Mouse (Mus musculus): ENCODE measurements around the gene Fate1. TPM values are rescaled to one million over a fixed set of nuclear protein-coding genes. Genes with fewer than 3 reads are reported as not detected.

Fate1 gene
- total RNA-seq (2023): not detected

GRCm38 (mm10) chrX:71972686-71973085 is at the start of gene Fate1:
Fate1 (plus strand) TSS chrX:71972986.

DNA sequence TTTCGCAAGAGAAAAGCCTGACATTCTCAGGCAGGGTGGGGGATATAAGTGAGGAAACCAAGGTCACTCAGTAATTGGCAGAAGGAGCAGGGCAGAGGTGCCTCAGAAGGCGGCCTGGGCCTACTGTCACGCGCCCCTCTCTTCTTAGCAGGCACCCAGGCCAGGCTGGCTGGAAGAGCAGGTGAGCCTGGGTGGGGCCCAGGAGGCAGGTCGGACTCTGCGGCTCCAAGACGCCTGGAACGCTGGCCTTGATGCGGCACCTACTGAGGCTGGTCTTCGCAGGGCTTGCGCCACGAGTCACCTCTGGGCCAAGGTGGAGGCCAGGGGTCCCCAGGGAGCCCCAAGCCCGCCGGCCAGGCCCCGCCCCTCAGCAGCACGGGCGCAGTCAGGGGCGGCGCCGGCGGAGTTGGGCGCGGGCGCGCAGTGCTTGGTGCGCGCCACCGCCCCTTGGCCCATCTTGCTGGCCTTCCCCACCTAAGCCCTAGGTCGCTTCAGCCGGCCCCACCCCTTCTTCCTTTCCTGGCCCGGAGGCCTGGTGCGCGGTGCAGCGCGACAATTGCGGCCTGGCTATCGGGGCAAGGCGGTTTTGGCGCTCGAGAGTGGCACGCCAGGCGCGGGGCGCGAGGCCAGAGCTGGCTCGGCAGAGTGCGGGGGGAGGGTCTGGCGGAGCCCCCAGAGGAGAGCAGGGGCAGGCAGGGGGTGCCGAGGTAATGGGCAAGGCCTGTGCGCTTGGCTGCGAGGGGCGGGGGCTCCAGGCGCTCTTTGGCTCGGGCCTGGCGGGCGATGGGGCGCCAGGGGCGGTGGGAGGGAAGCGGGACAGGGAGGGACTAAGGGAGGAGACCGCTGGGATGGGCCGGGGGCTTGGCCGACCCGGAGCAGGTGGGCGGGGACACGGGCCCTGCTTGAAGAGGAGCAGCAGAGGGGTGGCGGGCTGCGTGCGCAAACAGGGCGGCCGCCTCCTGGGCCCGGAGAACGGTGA is 10.4 kb upstream of the Fate1 start, which contains the start of gene Prrg3:
Gene Prrg3, plus strand, starts transcription at position 552 of the 979 bp plus-strand sequence.

GRCm38 (mm10) chrX:71991549-71991948 is 18.8 kb downstream of the Fate1 start, which contains the start of gene Cnga2:
Cnga2 (plus strand) TSS chrX:71991849.

Other genes starting within 250 kb of the Fate1 start
- 17.2 TPM for gene Vma21, start 157.1 kb upstream of the Fate1 start, total RNA-seq (2023)
- gene Gm1141, start 52.0 kb upstream of the Fate1 start, total RNA-seq (2023): 0.38 TPM
- not detected for gene Prrg3, start 10.4 kb upstream of the Fate1 start, total RNA-seq (2023)
- not detected for gene Cnga2, start 18.9 kb downstream of the Fate1 start, total RNA-seq (2023)
- not detected for gene Magea4, start 249.0 kb downstream of the Fate1 start, total RNA-seq (2023)